9 mouse cellular contexts compared by ENCODE assay signal in genomic region chr10:118250852-118251295, GRCm38 (mm10). TPM values are rescaled to one million over a fixed set of nuclear protein-coding genes. Genes with fewer than 3 reads are reported as not detected.
DNase-seq lines count a peak whose midpoint lies in the region; ATAC-seq and TF ChIP-seq lines count a peak whose summit lies in the region.
"Had no signal": no experiment of that assay in that cellular context is flagged by ENCODE, and none has a peak within 500 bp of the region (broad histone marks: within the 10 kb centered on the region; RNA-seq: fewer than 3 reads in every experiment).

No protein-coding gene starts in this region.

- TF ChIP-seq EP300 in liver, postnatal 0 days (IDR thresholded peaks at IDR 0.05; ENCODE audit: low read depth), result no peak
- TF ChIP-seq EP300 in stomach, postnatal 0 days (optimal IDR thresholded peaks at IDR 0.05), result no peak

- H3K27me3 ChIP-seq in kidney, embryonic 15.5 days, result no peaks in the 10 kb centered on the region
- H3K27me3 ChIP-seq in hindbrain, postnatal 0 days (ENCODE audit: insufficient read depth, low read length), result no peaks in the 10 kb centered on the region
- H3K27me3 ChIP-seq in liver, postnatal 0 days (ENCODE audit: insufficient read depth, low read length), result no peaks in the 10 kb centered on the region
- H3K27me3 ChIP-seq in stomach, postnatal 0 days (ENCODE audit: control insufficient read depth, insufficient read depth, low read length), result no peaks in the 10 kb centered on the region

- DNase-seq in kidney, adult 8-10 months, result no peak
- DNase-seq in NIH3T3 (ENCODE audit: low read depth), result peak; percentile 63
- DNase-seq in embryo, embryonic 11.5 days (ENCODE audit: low read depth, low spot score), result peak; percentile 58
- peak; percentile 74 for DNase-seq in hindbrain, postnatal 0 days (ENCODE audit: low spot score)
- peak; percentile 19 for DNase-seq in liver, postnatal 0 days
- DNase-seq in stomach, postnatal 0 days (ENCODE audit: low spot score), result peak; percentile 29
- no peak for DNase-seq in urinary bladder, adult 18-20 months (ENCODE audit: low spot score in 2 of 2)

- no peak overlapping the region for H3K27ac ChIP-seq in kidney, embryonic 15.5 days
- no peak overlapping the region for H3K27ac ChIP-seq in hindbrain, postnatal 0 days
- H3K27ac ChIP-seq in liver, postnatal 0 days (ENCODE audit: low read depth), result no peak overlapping the region
- H3K27ac ChIP-seq in stomach, postnatal 0 days (replicated peaks), result no peak overlapping the region

- no peak overlapping the region for H3K4me3 ChIP-seq in kidney, embryonic 15.5 days (replicated peaks)
- no peak overlapping the region for H3K4me3 ChIP-seq in hindbrain, postnatal 0 days (ENCODE audit: low read length)
- H3K4me3 ChIP-seq in liver, postnatal 0 days (ENCODE audit: low read depth, low read length), result no peak overlapping the region
- no peak overlapping the region for H3K4me3 ChIP-seq in stomach, postnatal 0 days (ENCODE audit: low read depth, low read length)

- TF ChIP-seq CTCF in hindbrain, postnatal 0 days (IDR thresholded peaks at IDR 0.05; ENCODE audit: low read depth), result peak; percentile 76
- TF ChIP-seq CTCF in liver, postnatal 0 days (IDR thresholded peaks at IDR 0.05; ENCODE audit: low read depth), result peak; percentile 38
- TF ChIP-seq CTCF in stomach, postnatal 0 days (IDR thresholded peaks at IDR 0.05; ENCODE audit: low read depth), result peak; percentile 58

- no peak overlapping the region for H3K9ac ChIP-seq in kidney, embryonic 15.5 days
- no peak overlapping the region for H3K9ac ChIP-seq in hindbrain, postnatal 0 days (replicated peaks; ENCODE audit: low read length)
- no peak overlapping the region for H3K9ac ChIP-seq in liver, postnatal 0 days (replicated peaks)
- no peak overlapping the region for H3K9ac ChIP-seq in stomach, postnatal 0 days (ENCODE audit: low read length)

- peak; percentile 66 for ATAC-seq in kidney, embryonic 15.5 days (replicated peaks; ENCODE audit: low FRiP score)
- peak; percentile 73 for ATAC-seq in hindbrain, postnatal 0 days
- ATAC-seq in liver, postnatal 0 days, result no peak
- ATAC-seq in stomach, postnatal 0 days (ENCODE audit: low FRiP score, low TSS enrichment), result no peak

- no peaks in the 10 kb centered on the region for H3K36me3 ChIP-seq in kidney, embryonic 15.5 days
- H3K36me3 ChIP-seq in hindbrain, postnatal 0 days (ENCODE audit: insufficient read depth, low read length), result no peaks in the 10 kb centered on the region
- H3K36me3 ChIP-seq in liver, postnatal 0 days (replicated peaks; ENCODE audit: insufficient read depth, low read length), result no peaks in the 10 kb centered on the region
- no peaks in the 10 kb centered on the region for H3K36me3 ChIP-seq in stomach, postnatal 0 days (ENCODE audit: control insufficient read depth, insufficient read depth, low read length)

- H3K9me3 ChIP-seq in kidney, embryonic 15.5 days (replicated peaks), result no peaks in the 10 kb centered on the region
- no peaks in the 10 kb centered on the region for H3K9me3 ChIP-seq in hindbrain, postnatal 0 days (ENCODE audit: low read length)
- no peaks in the 10 kb centered on the region for H3K9me3 ChIP-seq in liver, postnatal 0 days (ENCODE audit: low read length)
- H3K9me3 ChIP-seq in stomach, postnatal 0 days (ENCODE audit: control insufficient read depth, low read length), result no peaks in the 10 kb centered on the region

- H3K4me1 ChIP-seq in kidney, embryonic 15.5 days, result peaks cover 3% of the 10 kb centered on the region
- no peaks in the 10 kb centered on the region for H3K4me1 ChIP-seq in hindbrain, postnatal 0 days (ENCODE audit: insufficient read depth, low read length)
- H3K4me1 ChIP-seq in liver, postnatal 0 days (ENCODE audit: insufficient read depth), result no peaks in the 10 kb centered on the region
- no peaks in the 10 kb centered on the region for H3K4me1 ChIP-seq in stomach, postnatal 0 days (replicated peaks; ENCODE audit: control insufficient read depth, insufficient read depth)

- WGBS in kidney, embryonic 15.5 days, result 22% methylated on average over 10 of the region's 10 CpGs
- WGBS in hindbrain, postnatal 0 days, result 31% methylated on average over 10 of the region's 10 CpGs
- 51% methylated on average over 10 of the region's 10 CpGs for WGBS in liver, postnatal 0 days (ENCODE audit: insufficient replicate concordance)
- WGBS in stomach, postnatal 0 days, result 31% methylated on average over 10 of the region's 10 CpGs

- H3K4me2 ChIP-seq in kidney, embryonic 15.5 days, result peak overlapping the region; percentile 45
- no peak overlapping the region; the same call in 1 of the 2 replicates for H3K4me2 ChIP-seq in hindbrain, postnatal 0 days (ENCODE audit: low read depth, low read length)
- H3K4me2 ChIP-seq in liver, postnatal 0 days (ENCODE audit: low read depth, low read length), result no peak overlapping the region
- H3K4me2 ChIP-seq in stomach, postnatal 0 days (replicated peaks; ENCODE audit: low read depth), result no peak overlapping the region

RNA-seq across cellular contexts. Expression of gene Gm32802, which starts 7.6 kb away (rescaled TPM):
- polyA plus RNA-seq in kidney, embryonic 15.5 days (2015; fragmentation: Nextera tagmentation; extraction: Ambion mirVana), result not detected in 2 replicates
- total RNA-seq in hindbrain, postnatal 0 days (2014; rRNA removed), result 0.05 and 0.18 TPM in 2 replicates
- polyA plus RNA-seq in hindbrain, postnatal 0 days (2015; fragmentation: Nextera tagmentation; extraction: Ambion mirVana), result 0.10 TPM in 1 of 2 replicates, not detected in the other
- not detected in 2 replicates for polyA plus RNA-seq in liver, postnatal 0 days (2015; fragmentation: Nextera tagmentation; extraction: Ambion mirVana)
- polyA plus RNA-seq in stomach, postnatal 0 days (2015; fragmentation: Nextera tagmentation; extraction: Ambion mirVana), result not detected in 2 replicates
- polyA plus RNA-seq: large intestine, adult 2 months had no signal

RNA-seq across cellular contexts. Expression of gene Gm32717, which starts 10.3 kb away (rescaled TPM):
- not detected in 2 replicates for polyA plus RNA-seq in kidney, embryonic 15.5 days (2015; fragmentation: Nextera tagmentation; extraction: Ambion mirVana)
- total RNA-seq in hindbrain, postnatal 0 days (2014; rRNA removed), result 0.05 and 0.18 TPM in 2 replicates
- polyA plus RNA-seq in hindbrain, postnatal 0 days (2015; fragmentation: Nextera tagmentation; extraction: Ambion mirVana), result 0.10 TPM in 1 of 2 replicates, not detected in the other
- not detected in 2 replicates for polyA plus RNA-seq in liver, postnatal 0 days (2015; fragmentation: Nextera tagmentation; extraction: Ambion mirVana)
- polyA plus RNA-seq in stomach, postnatal 0 days (2015; fragmentation: Nextera tagmentation; extraction: Ambion mirVana), result not detected in 2 replicates
- polyA plus RNA-seq: large intestine, adult 2 months had no signal

RNA-seq across cellular contexts. Expression of gene Iltifb, which starts 44.0 kb away (rescaled TPM):
- polyA plus RNA-seq in kidney, embryonic 15.5 days (2015; fragmentation: Nextera tagmentation; extraction: Ambion mirVana), result not detected in 2 replicates
- total RNA-seq in hindbrain, postnatal 0 days (2014; rRNA removed), result 0.22 TPM in 1 of 2 replicates, not detected in the other
- polyA plus RNA-seq in hindbrain, postnatal 0 days (2015; fragmentation: Nextera tagmentation; extraction: Ambion mirVana), result 6.5 and 6.6 TPM in 2 replicates
- not detected in 2 replicates for polyA plus RNA-seq in liver, postnatal 0 days (2015; fragmentation: Nextera tagmentation; extraction: Ambion mirVana)
- not detected in 2 replicates for polyA plus RNA-seq in stomach, postnatal 0 days (2015; fragmentation: Nextera tagmentation; extraction: Ambion mirVana)
- polyA plus RNA-seq: large intestine, adult 2 months had no signal

RNA-seq across cellular contexts. Expression of gene Il22, which starts 46.1 kb away (rescaled TPM):
- polyA plus RNA-seq in kidney, embryonic 15.5 days (2015; fragmentation: Nextera tagmentation; extraction: Ambion mirVana), result not detected in 2 replicates
- not detected in 2 replicates for total RNA-seq in hindbrain, postnatal 0 days (2014; rRNA removed)
- 2.0 and 2.9 TPM in 2 replicates for polyA plus RNA-seq in hindbrain, postnatal 0 days (2015; fragmentation: Nextera tagmentation; extraction: Ambion mirVana)
- not detected in 2 replicates for polyA plus RNA-seq in liver, postnatal 0 days (2015; fragmentation: Nextera tagmentation; extraction: Ambion mirVana)
- not detected in 2 replicates for polyA plus RNA-seq in stomach, postnatal 0 days (2015; fragmentation: Nextera tagmentation; extraction: Ambion mirVana)

Comparison
In these comparisons a context has a peak if more than half of its experiments do, and no peak if none do; other contexts are left out.
1. ATAC-seq: peak in kidney, embryonic 15.5 days (single experiment) and hindbrain, postnatal 0 days (single experiment); none in liver, postnatal 0 days (single experiment) and stomach, postnatal 0 days (single experiment).
2. DNase-seq: peak in NIH3T3 (single experiment), embryo, embryonic 11.5 days (single experiment), hindbrain, postnatal 0 days (single experiment), liver, postnatal 0 days (single experiment) and stomach, postnatal 0 days (single experiment); none in kidney, adult 8-10 months (0 of 2) and urinary bladder, adult 18-20 months (0 of 2).
3. Peak in every context shown above with its lines, with median percentiles within 50 percentile points of each other: CTCF ChIP-seq.